Mouse (Mus musculus) stomach, postnatal 0 days (tissue): Measurements from ENCODE around the gene Dnajc27.

Experiments used
- CTCF ChIP-seq: IDR thresholded peaks from 2 replicates; pipeline ENCODE4 v1.5.1; 2016; ENCODE audit warnings: antibody characterized with exemption, low read depth, mild to moderate bottlenecking, moderate library complexity
- EP300 ChIP-seq: optimal IDR thresholded peaks from 2 replicates; pipeline ENCODE3; 2016; ENCODE audit warnings: antibody characterized with exemption

DNA sequence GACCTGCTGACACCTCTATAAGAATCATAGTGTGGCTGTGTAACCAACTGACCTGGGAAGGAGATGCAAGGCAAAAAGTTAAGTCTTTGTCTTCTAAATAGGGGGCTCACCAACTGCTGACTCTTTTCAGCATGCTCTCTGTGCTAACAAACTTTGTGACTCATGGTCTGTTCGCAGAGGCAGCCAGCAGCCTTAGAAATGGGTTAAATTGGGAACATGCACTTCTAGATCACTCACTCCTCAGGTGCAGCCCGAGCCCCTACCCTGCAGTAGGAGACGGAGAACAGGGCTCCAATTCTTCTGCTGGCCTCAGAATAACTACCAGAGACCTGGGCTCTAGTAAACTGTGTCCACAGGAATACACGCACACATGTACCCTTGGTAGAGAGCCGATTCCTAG lies 44.9 kb upstream of the Dnajc27 start:
- TF ChIP-seq CTCF (no peak), EP300 (no peak)
